Mouse (Mus musculus) adrenal gland, adult 8-10 months (tissue): ENCODE measurements around the gene Ankrd55. TPM values are rescaled to one million over a fixed set of nuclear protein-coding genes. Genes with fewer than 3 reads are reported as not detected.

Source experiments
- DNase-seq: peaks from one replicate; pipeline ENCODE4 v3.0.0; 2022
- total RNA-seq, 4 experiments: library from RNA; stranded (reverse); gene quantifications; 2 replicates each; pipeline ENCODE4 v1.2.4; 2022

The Ankrd55 gene
- total RNA-seq, 4 experiments from 2014 or later = 2.0 to 4.1 (median 2.9) TPM

- DNase-seq = no peak
Observed at GRCm38 (mm10) chr13:112294446-112294845, 6.2 kb downstream of the Ankrd55 start.

DNA sequence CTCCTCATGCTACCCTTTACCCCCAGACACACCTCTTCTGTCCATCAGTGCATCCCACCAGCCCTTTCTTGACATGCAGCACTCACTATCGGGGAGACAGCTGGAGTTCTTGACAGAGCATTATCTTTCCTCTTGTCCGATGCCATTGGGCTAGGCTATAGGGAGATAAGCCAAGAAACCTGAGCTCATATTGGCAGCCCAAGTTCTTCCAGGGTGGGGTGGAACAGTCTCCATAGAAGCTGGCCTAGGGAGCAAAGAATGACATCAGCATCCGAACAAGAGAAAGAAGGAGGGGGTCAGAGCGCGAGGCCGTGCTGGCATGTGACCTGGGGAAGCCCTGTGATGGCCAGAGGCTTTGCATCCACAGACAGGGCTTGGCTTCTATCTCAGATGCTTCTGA, 9.5 kb downstream of the Ankrd55 start:
- no peak for DNase-seq

DNA sequence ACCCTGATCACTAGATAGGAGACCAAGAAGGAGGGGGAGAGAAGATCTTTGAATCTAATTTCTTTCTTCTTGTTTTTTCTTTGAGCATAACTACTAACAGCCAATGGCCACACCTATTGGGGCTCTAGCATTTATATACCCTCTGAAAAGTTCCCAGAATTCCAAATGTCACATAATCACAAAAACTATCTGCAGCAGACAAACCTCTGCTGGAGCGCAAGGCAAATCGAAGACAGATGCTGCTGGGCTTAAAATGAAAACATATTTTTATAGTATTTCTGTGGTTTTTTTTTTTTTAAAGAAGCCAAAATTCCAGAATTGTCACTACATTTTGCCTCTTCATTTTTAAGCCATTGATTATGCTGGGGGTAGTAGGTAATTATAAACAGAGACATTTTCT, 15.2 kb downstream of the Ankrd55 start:
- no peak for DNase-seq

GRCm38 (mm10) chr13:112308672-112309071, 20.4 kb downstream of the Ankrd55 start:
- DNase-seq = peak; percentile 55

- DNase-seq = peak; percentile 29
Observed at GRCm38 (mm10) chr13:112311611-112312010, 23.4 kb downstream of the Ankrd55 start.

DNA sequence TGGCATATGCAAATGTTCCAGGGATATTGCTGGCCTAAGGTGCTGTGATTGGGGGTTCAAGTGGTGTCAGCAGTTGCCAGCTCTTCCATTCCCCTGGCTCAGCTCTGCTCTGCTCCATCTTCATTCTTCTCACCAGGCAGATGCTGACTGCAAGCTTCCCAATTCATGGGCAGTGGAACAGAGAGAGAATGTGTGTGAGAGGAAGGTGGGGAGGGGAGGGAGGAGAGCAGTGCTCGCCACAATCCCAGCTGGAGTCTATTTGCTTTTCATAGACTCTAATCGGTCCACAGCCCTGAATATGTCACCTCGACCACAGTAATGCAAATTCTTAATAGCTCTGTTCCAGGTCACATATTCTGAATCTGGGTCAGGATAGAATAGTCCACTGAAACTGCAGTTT, 27.2 kb downstream of the Ankrd55 start:
- DNase-seq = no peak

- no peak for DNase-seq
Observed at GRCm38 (mm10) chr13:112316622-112317482, 28.6 kb downstream of the Ankrd55 start.

DNA sequence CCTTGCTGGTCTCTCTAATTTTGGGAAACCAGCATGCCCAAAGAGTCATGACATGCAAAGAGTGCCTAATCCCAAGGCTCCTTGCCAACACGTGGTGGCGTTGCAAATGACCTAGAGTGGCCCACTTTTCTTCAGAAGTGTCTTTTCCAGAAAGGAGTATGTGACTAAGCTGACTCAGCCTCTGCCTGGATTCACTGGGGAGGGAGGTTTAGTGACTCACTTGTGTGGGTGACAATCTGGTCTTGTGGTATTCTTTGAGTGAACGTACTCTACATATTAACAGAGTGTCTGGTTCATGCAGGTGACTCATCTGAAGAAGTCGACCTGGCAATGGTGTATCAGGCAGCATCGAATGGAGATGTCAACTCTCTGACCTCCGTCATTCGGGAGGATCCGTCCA, 29.9 kb downstream of the Ankrd55 start:
- DNase-seq = peak; percentile 69

GRCm38 (mm10) chr13:112323591-112324266, 35.5 kb downstream of the Ankrd55 start:
- DNase-seq = no peak

GRCm38 (mm10) chr13:112325126-112325525, 36.9 kb downstream of the Ankrd55 start:
- no peak for DNase-seq

DNA sequence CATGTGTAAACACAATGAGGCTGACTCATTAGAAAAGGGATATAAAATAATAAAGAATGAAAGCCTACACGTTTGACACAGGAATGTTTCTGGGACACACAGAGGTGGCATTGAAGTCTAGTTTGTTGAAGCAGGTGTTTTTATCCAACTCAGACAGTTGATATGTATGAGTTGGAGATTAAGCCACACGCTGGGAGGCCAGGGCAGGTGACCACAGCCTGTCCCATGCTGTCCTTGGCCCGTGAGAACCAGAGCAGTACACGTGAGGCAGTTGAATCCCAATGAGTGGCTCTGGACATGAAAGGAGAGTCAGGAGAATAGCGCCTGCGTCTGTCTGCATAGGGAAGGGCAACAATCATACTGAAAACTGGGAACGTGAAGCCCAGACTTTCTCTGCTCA, 38.2 kb downstream of the Ankrd55 start:
- DNase-seq = no peak

GRCm38 (mm10) chr13:112326977-112327376, 38.7 kb downstream of the Ankrd55 start:
- DNase-seq = no peak

DNA sequence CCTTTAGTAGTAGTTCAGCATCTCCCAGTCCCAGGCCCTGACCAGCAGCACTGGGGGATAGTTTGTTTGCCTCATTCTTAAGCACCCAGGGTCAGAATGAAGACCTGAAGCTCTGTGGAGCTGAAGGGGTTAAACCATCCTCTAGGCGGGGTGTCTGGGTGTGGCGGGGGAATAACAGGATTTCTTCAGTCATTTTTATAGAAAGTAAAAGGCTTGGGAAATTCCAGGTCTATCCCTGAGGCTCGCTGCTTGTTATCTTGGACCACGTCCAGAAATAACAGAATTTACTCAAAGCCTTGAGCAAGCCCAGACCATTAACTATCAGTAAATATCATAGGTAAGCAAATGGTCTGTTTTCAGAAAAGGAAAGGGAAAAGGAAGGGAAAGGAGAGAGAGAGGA, 39.3 kb downstream of the Ankrd55 start:
- no peak for DNase-seq

- no peak for DNase-seq
Observed at GRCm38 (mm10) chr13:112330257-112330656, 42.0 kb downstream of the Ankrd55 start.

DNA sequence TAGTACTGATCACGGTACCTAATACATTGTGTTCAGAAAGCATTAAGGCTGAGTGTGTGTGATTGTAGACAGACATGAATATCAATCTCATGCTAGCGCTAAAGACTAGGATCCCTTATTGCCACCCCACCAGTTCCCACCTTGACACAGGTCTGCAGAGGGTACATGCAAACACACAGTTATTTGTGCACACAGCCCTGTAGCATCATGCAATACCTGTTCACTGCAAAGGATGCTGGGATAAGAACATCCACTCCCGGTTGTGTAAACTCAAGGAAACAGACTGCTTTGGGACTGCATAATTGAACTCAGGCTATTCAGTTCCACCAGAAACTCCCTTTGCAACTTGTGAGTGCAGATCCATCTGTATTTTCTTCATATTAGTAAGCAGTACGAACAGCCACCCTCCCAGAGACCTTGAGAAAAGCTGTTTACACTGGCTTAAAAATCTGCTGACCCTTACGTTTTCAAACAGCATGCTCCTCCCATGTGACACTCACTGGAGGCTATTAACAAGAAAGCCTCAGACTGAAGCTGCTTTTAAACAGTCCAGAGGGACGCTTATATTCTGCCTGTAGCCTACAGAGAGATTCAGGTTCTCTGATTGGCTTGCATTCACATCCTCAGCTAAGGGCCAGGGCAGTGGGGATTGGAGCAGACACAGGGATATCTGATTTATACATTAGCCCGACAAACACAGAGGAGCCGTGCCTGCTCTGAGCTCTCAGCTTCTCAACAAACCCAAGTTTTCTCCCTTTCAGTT, 42.8 kb downstream of the Ankrd55 start:
- no peak for DNase-seq

- no peak for DNase-seq
Observed at GRCm38 (mm10) chr13:112331682-112332061, 43.4 kb downstream of the Ankrd55 start.

GRCm38 (mm10) chr13:112335531-112335930, 47.3 kb downstream of the Ankrd55 start:
- peak; percentile 84 for DNase-seq

DNA sequence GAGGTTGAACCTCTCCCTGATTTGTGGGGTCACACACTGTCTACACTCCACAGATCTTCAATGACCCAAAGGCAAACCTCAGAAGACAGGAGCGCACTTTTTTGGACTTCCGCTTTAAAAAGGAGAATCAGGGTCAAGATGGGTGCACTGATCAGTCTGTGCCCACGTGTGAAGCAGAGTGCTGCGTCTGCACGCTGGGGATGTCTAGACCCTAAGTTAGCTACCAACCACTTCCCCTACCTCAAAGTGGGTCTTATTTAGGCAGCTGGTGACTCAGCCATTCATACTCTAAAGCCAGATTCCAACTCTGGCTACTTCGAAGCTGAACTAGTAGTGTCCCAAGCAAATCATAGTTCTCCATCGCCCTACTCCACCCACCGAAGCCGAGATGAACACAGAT, 48.9 kb downstream of the Ankrd55 start:
- DNase-seq = no peak

- DNase-seq = no peak
Observed at GRCm38 (mm10) chr13:112340205-112340604, 52.0 kb downstream of the Ankrd55 start.

DNA sequence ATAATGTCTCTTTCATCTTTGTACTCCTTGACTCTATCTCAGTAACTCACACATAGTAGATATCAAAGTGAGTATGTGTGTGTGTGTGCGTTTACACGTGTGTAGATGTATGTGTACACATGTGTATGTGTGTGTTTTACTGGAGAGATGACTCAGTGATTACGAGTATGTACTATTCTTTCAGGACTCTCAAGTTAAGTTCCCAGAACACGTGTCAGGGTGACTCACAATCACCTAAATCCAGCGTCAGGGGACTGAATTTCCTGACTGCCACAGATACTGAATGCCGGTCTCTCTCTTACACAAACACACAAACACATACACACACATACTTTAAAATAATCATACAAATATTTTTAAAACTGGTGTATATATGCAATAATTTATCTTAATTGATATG, 52.5 kb downstream of the Ankrd55 start:
- DNase-seq = no peak

GRCm38 (mm10) chr13:112342971-112343627, 54.8 kb downstream of the Ankrd55 start:
- DNase-seq = no peak

DNA sequence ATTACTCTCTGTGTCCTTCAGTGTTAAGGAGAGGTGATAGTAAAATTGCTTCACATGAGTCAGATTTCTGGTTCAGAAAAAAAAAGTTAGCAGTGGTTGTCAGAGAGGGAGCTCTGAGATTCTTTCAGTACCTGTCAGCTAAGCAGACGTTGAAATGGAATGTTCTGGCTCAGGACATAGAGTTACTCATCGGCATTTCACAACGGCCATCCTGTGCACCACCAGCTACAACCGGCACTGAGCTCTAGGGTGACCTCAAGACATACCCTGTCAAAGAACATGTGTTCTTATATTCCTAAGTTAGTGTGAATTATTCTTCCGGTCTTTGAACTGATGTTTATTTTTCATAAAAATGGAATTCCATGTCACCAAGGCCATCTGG, 55.4 kb downstream of the Ankrd55 start:
- DNase-seq = no peak
